Mouse (Mus musculus): ENCODE data around the gene Ccdc57.

Ccdc57 gene

GRCm38 (mm10) chr11:120951731-120952730, 19.4 kb upstream of the Ccdc57 start:
- DNase-seq = no peak

GRCm38 (mm10) chr11:120951237-120951636, 18.6 kb upstream of the Ccdc57 start:
- DNase-seq = no peak

GRCm38 (mm10) chr11:120950281-120951202, 17.9 kb upstream of the Ccdc57 start:
- peak; percentile 87 for DNase-seq

- no peak for DNase-seq
These were observed 17.2 kb upstream of the Ccdc57 start for GRCm38 (mm10) chr11:120949863-120950262.

GRCm38 (mm10) chr11:120948861-120949851, 16.5 kb upstream of the Ccdc57 start:
- peak; percentile 46 for DNase-seq

- DNase-seq = no peak
These were observed 15.7 kb upstream of the Ccdc57 start, which contains the start of gene Slc16a3 for GRCm38 (mm10) chr11:120948328-120948727. Gene Slc16a3, plus strand, starts transcription at chr11:120948480.

GRCm38 (mm10) chr11:120945926-120946325, 13.3 kb upstream of the Ccdc57 start:
- no peak for DNase-seq

- DNase-seq = no peak
These were observed 12.6 kb upstream of the Ccdc57 start for GRCm38 (mm10) chr11:120945266-120945665.

- no peak for DNase-seq
These were observed 8.3 kb upstream of the Ccdc57 start for GRCm38 (mm10) chr11:120940959-120941358.

GRCm38 (mm10) chr11:120939712-120940341, 7.2 kb upstream of the Ccdc57 start:
- no peak for DNase-seq

- no peak for DNase-seq
These were observed 6.1 kb upstream of the Ccdc57 start for GRCm38 (mm10) chr11:120938795-120939194.

GRCm38 (mm10) chr11:120937976-120938375, 5.3 kb upstream of the Ccdc57 start:
- DNase-seq = no peak

- DNase-seq = no peak
These were observed 1.2 kb downstream of the Ccdc57 start for GRCm38 (mm10) chr11:120931479-120931878.

GRCm38 (mm10) chr11:120928468-120928867, 4.2 kb downstream of the Ccdc57 start:
- no peak for DNase-seq

GRCm38 (mm10) chr11:120922528-120922927, 10.1 kb downstream of the Ccdc57 start:
- no peak for DNase-seq

- DNase-seq = no peak
These were observed 14.9 kb downstream of the Ccdc57 start for GRCm38 (mm10) chr11:120917756-120918155.

GRCm38 (mm10) chr11:120916477-120916876, 16.2 kb downstream of the Ccdc57 start:
- no peak for DNase-seq

- DNase-seq = no peak
These were observed 18.9 kb downstream of the Ccdc57 start for GRCm38 (mm10) chr11:120913796-120914195.

GRCm38 (mm10) chr11:120905430-120905873, 27.2 kb downstream of the Ccdc57 start:
- peak; percentile 85 for DNase-seq

- DNase-seq = no peak
These were observed 28.1 kb downstream of the Ccdc57 start for GRCm38 (mm10) chr11:120904561-120904960.

GRCm38 (mm10) chr11:120903159-120903850, 29.4 kb downstream of the Ccdc57 start:
- peak; percentile 3 for DNase-seq

All from lung, postnatal 14 days (tissue).